Mouse (Mus musculus): ENCODE results near the gene Eif5. TPM values are rescaled to one million over a fixed set of nuclear protein-coding genes. Genes with fewer than 3 reads are reported as not detected.

Eif5 gene
- polyA plus RNA-seq, 1 experiment from 2014 or later: 518 TPM

DNA sequence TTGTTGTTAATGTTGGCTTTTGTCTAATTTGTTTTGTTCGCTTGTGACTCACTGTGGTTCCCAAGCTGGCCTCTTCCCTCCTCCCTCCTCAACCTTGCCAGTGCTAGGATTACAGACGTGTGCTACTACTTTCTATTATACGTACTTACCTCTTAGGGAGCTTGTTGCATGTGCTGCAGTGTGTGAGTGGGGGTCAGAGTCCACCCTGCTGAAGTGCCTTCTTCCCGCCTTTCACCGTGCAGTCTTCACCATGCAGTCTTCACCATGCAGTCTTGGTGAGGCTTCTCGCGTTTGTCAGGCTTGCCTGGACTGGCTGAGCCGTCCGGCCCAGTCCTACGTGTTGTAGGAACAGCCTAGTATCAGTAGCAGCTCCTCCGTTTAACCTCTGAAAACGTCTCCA is 49.4 kb downstream of the Eif5 start:
- Histone ChIP-seq H3K36me3 (ENCODE audit: control insufficient read depth, insufficient read depth, low read length) (no peaks in the 10 kb centered on the region), H3K9ac (replicated peaks; ENCODE audit: low read depth, low read length) (no peak overlapping the region), H3K4me2 (ENCODE audit: low read depth, low read length) (no peak overlapping the region), H3K27me3 (ENCODE audit: control insufficient read depth, insufficient read depth, low read length) (no peaks in the 10 kb centered on the region), H3K9me3 (ENCODE audit: control insufficient read depth, low read length) (no peaks in the 10 kb centered on the region), H3K4me3 (ENCODE audit: low read depth, low read length) (no peak overlapping the region), H3K27ac (ENCODE audit: low read depth, low read length) (no peak overlapping the region), H3K4me1 (ENCODE audit: control insufficient read depth, insufficient read depth, low read length) (no peaks in the 10 kb centered on the region)
- ATAC-seq (ENCODE audit: low read depth): no peak
- WGBS: 90% methylated on average over 12 of the region's 12 CpGs

DNA sequence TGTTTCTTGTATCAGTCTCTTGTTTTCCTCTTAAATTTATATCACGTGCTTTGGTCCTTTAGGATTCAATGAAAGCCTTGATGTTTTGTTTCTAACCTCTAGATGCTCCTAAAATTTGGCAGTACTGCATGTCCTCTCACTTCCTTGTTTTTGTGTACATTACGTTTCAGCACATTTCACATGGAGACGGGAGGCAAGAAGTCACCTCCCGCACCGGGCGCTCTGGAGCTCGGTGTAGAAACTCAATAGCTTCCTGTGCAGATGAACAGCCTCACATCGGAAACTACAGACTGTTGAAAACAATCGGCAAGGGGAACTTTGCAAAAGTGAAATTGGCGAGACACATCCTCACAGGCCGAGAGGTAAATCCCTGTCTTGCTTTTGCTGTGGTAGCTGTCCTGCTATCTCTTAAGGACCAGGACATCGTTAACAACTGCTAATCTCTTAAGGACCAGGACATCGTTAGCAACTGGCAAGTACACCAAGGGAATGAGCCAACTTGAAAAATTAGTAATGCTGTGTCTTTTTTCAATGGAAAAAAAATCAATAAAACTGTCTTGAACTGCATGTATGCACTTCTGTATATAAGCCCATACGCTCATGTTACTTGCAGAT is 54.7 kb downstream of the Eif5 start:
- H3K4me3 ChIP-seq (ENCODE audit: low read depth, low read length): no peak overlapping the region
- H3K9me3 ChIP-seq (ENCODE audit: control insufficient read depth, low read length): no peaks in the 10 kb centered on the region
- H3K27me3 ChIP-seq (ENCODE audit: control insufficient read depth, insufficient read depth, low read length): no peaks in the 10 kb centered on the region
- no peak for ATAC-seq (ENCODE audit: low read depth)
- WGBS: 84% methylated on average over 14 of the region's 14 CpGs
- 0 out of 2 replicates have a peak, but pooled peaks cover 4% of the 10 kb centered on the region for H3K36me3 ChIP-seq (ENCODE audit: control insufficient read depth, insufficient read depth, low read length)
- no peaks in the 10 kb centered on the region for H3K4me1 ChIP-seq (ENCODE audit: control insufficient read depth, insufficient read depth, low read length)
- H3K4me2 ChIP-seq (ENCODE audit: low read depth, low read length): no peak overlapping the region
- H3K9ac ChIP-seq (replicated peaks; ENCODE audit: low read depth, low read length): no peak overlapping the region
- no peak overlapping the region for H3K27ac ChIP-seq (ENCODE audit: low read depth, low read length)

DNA sequence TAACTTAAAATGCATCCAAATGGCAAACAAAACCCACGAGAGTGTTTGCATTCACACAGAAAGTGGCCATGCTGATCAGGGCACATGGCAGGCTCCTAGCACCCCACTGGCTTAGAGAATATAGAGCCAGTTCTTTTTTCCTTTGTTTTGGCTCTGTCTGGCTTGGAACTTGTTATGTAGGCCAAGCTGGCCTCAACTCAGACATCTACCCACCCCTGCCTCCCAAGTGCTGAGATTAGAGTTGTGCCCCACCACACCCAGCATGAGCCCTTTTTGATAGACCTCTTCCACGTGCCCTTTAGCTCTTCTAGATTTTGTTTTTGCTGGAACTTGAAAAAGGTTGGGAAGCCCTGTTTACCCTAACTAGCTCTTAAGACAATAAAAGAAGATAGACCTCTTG is 56.0 kb downstream of the Eif5 start:
- no peak overlapping the region for H3K4me2 ChIP-seq (ENCODE audit: low read depth, low read length)
- H3K4me3 ChIP-seq (ENCODE audit: low read depth, low read length): no peak overlapping the region
- no peak overlapping the region for H3K9ac ChIP-seq (replicated peaks; ENCODE audit: low read depth, low read length)
- no peak overlapping the region for H3K27ac ChIP-seq (ENCODE audit: low read depth, low read length)
- no peak for ATAC-seq (ENCODE audit: low read depth)
- H3K4me1 ChIP-seq (ENCODE audit: control insufficient read depth, insufficient read depth, low read length): no peaks in the 10 kb centered on the region
- H3K27me3 ChIP-seq (ENCODE audit: control insufficient read depth, insufficient read depth, low read length): no peaks in the 10 kb centered on the region
- 0 out of 2 replicates have a peak, but pooled peaks cover 8% of the 10 kb centered on the region for H3K36me3 ChIP-seq (ENCODE audit: control insufficient read depth, insufficient read depth, low read length)
- WGBS: 73% methylated on average over 2 of the region's 2 CpGs
- H3K9me3 ChIP-seq (ENCODE audit: control insufficient read depth, low read length): no peaks in the 10 kb centered on the region

Other genes with a start within 250 kb of the Eif5 start
- gene Cdc42bpb, start 160.3 kb upstream of the Eif5 start, polyA plus RNA-seq (2014; fragmentation: Nextera tagmentation; extraction: Ambion mirVana): 43.4 and 54.1 TPM in 2 replicates
- gene Lbhd2, start 131.2 kb upstream of the Eif5 start, polyA plus RNA-seq (2014; fragmentation: Nextera tagmentation; extraction: Ambion mirVana): 0.43 and 1.5 TPM in 2 replicates
- gene Exoc3l4, start 121.0 kb upstream of the Eif5 start, polyA plus RNA-seq (2014; fragmentation: Nextera tagmentation; extraction: Ambion mirVana): 1.2 and 2.0 TPM in 2 replicates
- 0.81 TPM in 1 of 2 replicates, not detected in the other for gene Tnfaip2, start 95.5 kb upstream of the Eif5 start, polyA plus RNA-seq (2014; fragmentation: Nextera tagmentation; extraction: Ambion mirVana)
- 1.3 and 1.5 TPM in 2 replicates for gene Gm266, start 52.2 kb upstream of the Eif5 start, polyA plus RNA-seq (2014; fragmentation: Nextera tagmentation; extraction: Ambion mirVana)
- 78.1 and 83.7 TPM in 2 replicates for gene Mark3, start 36.5 kb downstream of the Eif5 start, polyA plus RNA-seq (2014; fragmentation: Nextera tagmentation; extraction: Ambion mirVana)
- 1,430 and 1,628 TPM in 2 replicates for gene Ckb, start 134.3 kb downstream of the Eif5 start, polyA plus RNA-seq (2014; fragmentation: Nextera tagmentation; extraction: Ambion mirVana)
- 4.3 and 5.0 TPM in 2 replicates for gene Trmt61a, start 140.1 kb downstream of the Eif5 start, polyA plus RNA-seq (2014; fragmentation: Nextera tagmentation; extraction: Ambion mirVana)
- 68.1 and 71.8 TPM in 2 replicates for gene Bag5, start 175.2 kb downstream of the Eif5 start, polyA plus RNA-seq (2014; fragmentation: Nextera tagmentation; extraction: Ambion mirVana)
- 65.7 and 69.6 TPM in 2 replicates for gene Apopt1, start 175.2 kb downstream of the Eif5 start, polyA plus RNA-seq (2014; fragmentation: Nextera tagmentation; extraction: Ambion mirVana)
- 598 and 669 TPM in 2 replicates for gene Klc1, start 220.8 kb downstream of the Eif5 start, polyA plus RNA-seq (2014; fragmentation: Nextera tagmentation; extraction: Ambion mirVana)

All from neural tube, embryonic 14.5 days (tissue).